In the genomic region with DNA sequence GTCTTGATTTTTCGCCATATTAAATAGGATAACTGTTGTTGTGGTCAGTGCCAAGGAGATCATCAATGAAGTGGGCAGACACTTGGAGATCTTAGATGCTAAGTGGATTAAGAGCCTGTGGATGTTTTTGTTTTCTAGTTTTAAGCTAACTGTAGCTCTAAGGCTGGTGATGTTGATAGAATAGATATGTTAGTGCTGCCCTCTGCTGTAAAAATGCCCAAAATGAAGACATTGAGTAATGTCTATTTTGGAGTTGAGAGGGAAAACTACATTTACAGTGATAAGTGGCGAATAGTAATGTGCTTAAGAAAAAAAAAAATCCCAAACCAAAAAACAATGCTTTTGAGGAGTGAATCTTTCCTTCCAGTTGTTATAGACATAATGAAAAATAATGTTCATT, we compare ENCODE assay signal across 32 mouse cellular contexts.
DNase-seq lines count a peak whose midpoint lies in the region; ATAC-seq and TF ChIP-seq lines count a peak whose summit lies in the region.
"Had no signal": no experiment of that assay in that cellular context is flagged by ENCODE, and none has a peak within 500 bp of the region (broad histone marks: within the 10 kb centered on the region; RNA-seq: fewer than 3 reads in every experiment).

No protein-coding gene starts in this region.

- H3K27ac ChIP-seq in kidney, postnatal 0 days: no peak overlapping the region
- no peak overlapping the region for H3K27ac ChIP-seq in midbrain, postnatal 0 days (ENCODE audit: low read depth, low read length)
- H3K27ac ChIP-seq in midbrain, embryonic 14.5 days (replicated peaks; ENCODE audit: low read depth, low read length): no peak overlapping the region
- H3K27ac ChIP-seq in MEL (ENCODE audit: control insufficient read depth, low read depth, low read length): no peak overlapping the region
- no peak overlapping the region for H3K27ac ChIP-seq in forebrain, embryonic 14.5 days (ENCODE audit: low read depth, low read length)
- H3K27ac ChIP-seq: embryonic facial prominence, embryonic 12.5 days; forebrain, embryonic 15.5 days; heart, adult 2 months; hindbrain, embryonic 14.5 days; limb, embryonic 10.5 days; limb, embryonic 15.5 days; liver, embryonic 13.5 days; macrophage; midbrain, embryonic 13.5 days; neural tube, embryonic 15.5 days; stomach, postnatal 0 days had no signal

- 80% methylated on average over 2 of the region's 2 CpGs for WGBS in kidney, postnatal 0 days
- WGBS in midbrain, postnatal 0 days: 75% methylated on average over 2 of the region's 2 CpGs
- WGBS in midbrain, embryonic 14.5 days: 73% methylated on average over 2 of the region's 2 CpGs
- 83% methylated on average over 2 of the region's 2 CpGs for WGBS in forebrain, embryonic 14.5 days

- no peak for TF ChIP-seq POLR2A in MEL (IDR thresholded peaks at IDR 0.05; ENCODE audit: control insufficient read depth in 1 of 2, insufficient read depth in 1 of 2, low read depth in 1 of 2, low read length in 2 of 2, poor library complexity in 1 of 2)

- TF ChIP-seq EP300 in MEL (IDR thresholded peaks at IDR 0.05; ENCODE audit: low read depth in 1 of 2, low read length in 2 of 2): no peak

- no peaks in the 10 kb centered on the region for H3K27me3 ChIP-seq in kidney, postnatal 0 days (ENCODE audit: insufficient read depth, low read length)
- no peaks in the 10 kb centered on the region for H3K27me3 ChIP-seq in midbrain, postnatal 0 days (ENCODE audit: insufficient read depth, low read length)
- no peaks in the 10 kb centered on the region for H3K27me3 ChIP-seq in midbrain, embryonic 14.5 days (ENCODE audit: control insufficient read depth, insufficient read depth, low read length)
- no peaks in the 10 kb centered on the region for H3K27me3 ChIP-seq in MEL (ENCODE audit: control insufficient read depth in 1 of 2, insufficient read depth in 2 of 2, low read length in 2 of 2)
- no peaks in the 10 kb centered on the region for H3K27me3 ChIP-seq in forebrain, embryonic 14.5 days (replicated peaks; ENCODE audit: control insufficient read depth, insufficient read depth, low read length)
- H3K27me3 ChIP-seq: embryonic facial prominence, embryonic 12.5 days; forebrain, embryonic 15.5 days; heart, embryonic 12.5 days; limb, embryonic 15.5 days; liver, embryonic 13.5 days; midbrain, embryonic 13.5 days; neural tube, embryonic 15.5 days had no signal

- H3K79me2 ChIP-seq in MEL (ENCODE audit: control insufficient read depth, insufficient read depth, low read length, poor library complexity): no peaks in the 10 kb centered on the region

- H3K36me3 ChIP-seq in kidney, postnatal 0 days (ENCODE audit: insufficient read depth, low read length): no peaks in the 10 kb centered on the region
- no peaks in the 10 kb centered on the region for H3K36me3 ChIP-seq in midbrain, postnatal 0 days (ENCODE audit: insufficient read depth, low read length)
- no peaks in the 10 kb centered on the region for H3K36me3 ChIP-seq in midbrain, embryonic 14.5 days (ENCODE audit: control insufficient read depth, insufficient read depth, low read length)
- H3K36me3 ChIP-seq in MEL (ENCODE audit: control insufficient read depth in 1 of 2, insufficient read depth in 2 of 2, low read length in 2 of 2): no peaks in the 10 kb centered on the region
- H3K36me3 ChIP-seq in forebrain, embryonic 14.5 days (ENCODE audit: control insufficient read depth, insufficient read depth, low read length): no peaks in the 10 kb centered on the region
- H3K36me3 ChIP-seq: embryonic facial prominence, embryonic 12.5 days; forebrain, embryonic 15.5 days; heart, embryonic 12.5 days; limb, embryonic 10.5 days; limb, embryonic 15.5 days; liver, embryonic 13.5 days; midbrain, embryonic 13.5 days; neural tube, embryonic 15.5 days had no signal

- ATAC-seq in kidney, postnatal 0 days (replicated peaks; ENCODE audit: low FRiP score, low read depth): no peak
- ATAC-seq in midbrain, postnatal 0 days (ENCODE audit: low FRiP score): no peak
- ATAC-seq in midbrain, embryonic 14.5 days (ENCODE audit: low FRiP score, low TSS enrichment): no peak
- no peak for ATAC-seq in forebrain, embryonic 14.5 days
- ATAC-seq: forebrain, embryonic 15.5 days; inflammation-experienced regulatory T-cells, adult 6 months; lung, postnatal 0 days; midbrain, embryonic 13.5 days had no signal

- peak; percentile 50 for TF ChIP-seq RAD21 in MEL (IDR thresholded peaks at IDR 0.05; ENCODE audit: low read depth, low read length)

- TF ChIP-seq CTCF in kidney, postnatal 0 days (IDR thresholded peaks at IDR 0.05; ENCODE audit: low read depth): 0 out of 2 replicates have a peak, but pooled peaks have one; percentile 9
- TF ChIP-seq CTCF in midbrain, postnatal 0 days (IDR thresholded peaks at IDR 0.05): peak; percentile 34
- peak in 1 of 3 experiments; percentile 42; a peak in 2 of 6 replicates for TF ChIP-seq CTCF in MEL (IDR thresholded peaks at IDR 0.05 in 2 of 3, conservative IDR thresholded peaks at IDR 0.05 in 1 of 3; ENCODE audit: control insufficient read depth in 1 of 3, insufficient read depth in 1 of 3, low read depth in 2 of 3, low read length in 3 of 3, poor library complexity in 1 of 3, severe bottlenecking in 1 of 3)

- H3K4me1 ChIP-seq in kidney, postnatal 0 days (replicated peaks; ENCODE audit: insufficient read depth, low read length): no peaks in the 10 kb centered on the region
- no peaks in the 10 kb centered on the region for H3K4me1 ChIP-seq in midbrain, postnatal 0 days (ENCODE audit: insufficient read depth, low read length)
- no peaks in the 10 kb centered on the region for H3K4me1 ChIP-seq in midbrain, embryonic 14.5 days (ENCODE audit: control insufficient read depth, insufficient read depth, low read length)
- no peaks in the 10 kb centered on the region for H3K4me1 ChIP-seq in MEL (ENCODE audit: control insufficient read depth in 1 of 2, insufficient read depth in 2 of 2, low read length in 2 of 2)
- H3K4me1 ChIP-seq in forebrain, embryonic 14.5 days (ENCODE audit: control insufficient read depth, insufficient read depth, low read length): no peaks in the 10 kb centered on the region
- H3K4me1 ChIP-seq: embryonic facial prominence, embryonic 12.5 days; forebrain, embryonic 15.5 days; heart, embryonic 12.5 days; limb, embryonic 10.5 days; limb, embryonic 15.5 days; liver, embryonic 13.5 days; midbrain, embryonic 13.5 days; neural tube, embryonic 15.5 days had no signal

- H3K4me2 ChIP-seq in kidney, postnatal 0 days (ENCODE audit: low read length): no peak overlapping the region
- H3K4me2 ChIP-seq in midbrain, postnatal 0 days (ENCODE audit: low read depth, low read length, poor library complexity, severe bottlenecking): no peak overlapping the region
- no peak overlapping the region for H3K4me2 ChIP-seq in midbrain, embryonic 14.5 days (ENCODE audit: low read length)
- no peak overlapping the region for H3K4me2 ChIP-seq in forebrain, embryonic 14.5 days (ENCODE audit: low read length)
- H3K4me2 ChIP-seq: embryonic facial prominence, embryonic 12.5 days; forebrain, embryonic 15.5 days; heart, embryonic 12.5 days; hindbrain, embryonic 14.5 days; limb, embryonic 15.5 days; liver, embryonic 13.5 days; midbrain, embryonic 13.5 days; neural tube, embryonic 15.5 days had no signal

- H3K9ac ChIP-seq in kidney, postnatal 0 days (ENCODE audit: low read depth, low read length): no peak overlapping the region
- no peak overlapping the region for H3K9ac ChIP-seq in midbrain, postnatal 0 days (replicated peaks; ENCODE audit: low read length, poor library complexity, severe bottlenecking)
- H3K9ac ChIP-seq in midbrain, embryonic 14.5 days (replicated peaks; ENCODE audit: low read length): no peak overlapping the region
- no peak overlapping the region for H3K9ac ChIP-seq in MEL (ENCODE audit: control insufficient read depth, low read depth, low read length, poor library complexity, severe bottlenecking)
- H3K9ac ChIP-seq in forebrain, embryonic 14.5 days (ENCODE audit: low read length): no peak overlapping the region
- H3K9ac ChIP-seq: embryonic facial prominence, embryonic 12.5 days; forebrain, embryonic 15.5 days; heart, embryonic 12.5 days; hindbrain, embryonic 14.5 days; limb, embryonic 15.5 days; liver, embryonic 13.5 days; midbrain, embryonic 13.5 days; neural tube, embryonic 15.5 days had no signal

- H3K4me3 ChIP-seq in kidney, postnatal 0 days (replicated peaks; ENCODE audit: low read depth, low read length): no peak overlapping the region
- H3K4me3 ChIP-seq in midbrain, postnatal 0 days (ENCODE audit: low read depth, low read length): no peak overlapping the region
- H3K4me3 ChIP-seq in midbrain, embryonic 14.5 days (replicated peaks; ENCODE audit: low read depth, low read length): no peak overlapping the region
- H3K4me3 ChIP-seq in MEL (ENCODE audit: control insufficient read depth in 1 of 2, insufficient read depth in 1 of 2, low read depth in 2 of 2, low read length in 2 of 2): no peak overlapping the region
- H3K4me3 ChIP-seq in forebrain, embryonic 14.5 days (ENCODE audit: low read depth, low read length): no peak overlapping the region
- H3K4me3 ChIP-seq: embryonic facial prominence, embryonic 12.5 days; forebrain, embryonic 15.5 days; heart, adult 2 months; heart, embryonic 12.5 days; limb, embryonic 10.5 days; limb, embryonic 15.5 days; liver, embryonic 13.5 days; midbrain, embryonic 13.5 days; neural tube, embryonic 15.5 days had no signal

- H3K9me3 ChIP-seq in kidney, postnatal 0 days (replicated peaks; ENCODE audit: low read length): no peaks in the 10 kb centered on the region
- H3K9me3 ChIP-seq in midbrain, postnatal 0 days (ENCODE audit: low read length): no peaks in the 10 kb centered on the region
- H3K9me3 ChIP-seq in midbrain, embryonic 14.5 days (ENCODE audit: control insufficient read depth, low read length): no peaks in the 10 kb centered on the region
- H3K9me3 ChIP-seq in MEL (replicated peaks; ENCODE audit: insufficient read depth, low read length): no peaks in the 10 kb centered on the region
- no peaks in the 10 kb centered on the region for H3K9me3 ChIP-seq in forebrain, embryonic 14.5 days (replicated peaks; ENCODE audit: control insufficient read depth, low read length)
- H3K9me3 ChIP-seq: embryonic facial prominence, embryonic 12.5 days; forebrain, embryonic 15.5 days; limb, embryonic 10.5 days; midbrain, embryonic 13.5 days; neural tube, embryonic 15.5 days had no signal

- no peak for DNase-seq in kidney, postnatal 0 days (ENCODE audit: low spot score)
- no peak for DNase-seq in kidney, postnatal 25 days
- DNase-seq in midbrain, postnatal 0 days (ENCODE audit: low spot score): peak; percentile 1
- DNase-seq in midbrain, embryonic 14.5 days: no peak
- peak; percentile 3 for DNase-seq in MEL (ENCODE audit: low read depth, low spot score)
- DNase-seq in ovary, postnatal 36 days (ENCODE audit: low spot score): no peak
- no peak for DNase-seq in forebrain, embryonic 14.5 days (ENCODE audit: low spot score)
- DNase-seq: adrenal gland, postnatal 10 days; cerebellum, adult 11-12 months; cerebellum, adult 9-11 months; embryo, embryonic 11 days; heart, adult 2 months; heart, postnatal 4 days; kidney, adult 11 months; kidney, postnatal 36 days; liver, embryonic 13.5 days; lung, adult 18-20 months; right cerebral cortex, postnatal 14 days; thymus, adult 18-20 months; thymus, postnatal 36 days had no signal

TF ChIP-seq in MEL, 35 proteins besides CTCF, POLR2A, EP300 and RAD21 (continues in another document):
- TF ChIP-seq SMC3 (IDR thresholded peaks at IDR 0.05; ENCODE audit: low read depth, low read length) (peak; percentile 60), GATA1 (IDR thresholded peaks at IDR 0.05; ENCODE audit: low read depth, low read length) (no peak), CHD2 (IDR thresholded peaks at IDR 0.05; ENCODE audit: low read length) (no peak)

Comparison
In these comparisons a context has a peak if more than half of its experiments do, and no peak if none do; other contexts are left out.
1. DNase-seq: peak in midbrain, postnatal 0 days (single experiment) and MEL (single experiment); none in kidney, postnatal 0 days (single experiment), kidney, postnatal 25 days (0 of 2), midbrain, embryonic 14.5 days (single experiment), ovary, postnatal 36 days (single experiment) and forebrain, embryonic 14.5 days (single experiment).